Mouse (Mus musculus) MEL (cell line): ENCODE measurements around the gene Unc5b. TPM values are rescaled to one million over a fixed set of nuclear protein-coding genes. Genes with fewer than 3 reads are reported as not detected.

Source experiments
- DNase-seq: peaks from one replicate; pipeline ENCODE4 v3.0.0; 2011; ENCODE audit warnings: low read depth, low spot score
- H3K27ac ChIP-seq: 2 replicates; pipeline ENCODE4 v1.5.1; 2012; ENCODE audit warnings: low read depth, mild to moderate bottlenecking, control low read depth, low read length, moderate library complexity; ENCODE audit not compliant: control insufficient read depth
- H3K27me3 ChIP-seq, 2 experiments: fragments of 150-350 bp in 1 of 2; sonication (generic) in 1 of 2; 2 replicates each; pipeline ENCODE4 v1.6.1; 2012; ENCODE audit warnings: low read length in 2 of 2, mild to moderate bottlenecking in 2 of 2, improper control_type of control experiment in 1 of 2, moderate library complexity in 1 of 2; ENCODE audit not compliant: insufficient read depth in 2 of 2, control insufficient read depth in 1 of 2
- H3K36me3 ChIP-seq, 2 experiments: 2 replicates each; pipeline ENCODE4 v1.6.1; 2012 to 2014; ENCODE audit warnings: low read length in 2 of 2, improper control_type of control experiment in 1 of 2, inconsistent platforms in 1 of 2, mild to moderate bottlenecking in 1 of 2; ENCODE audit not compliant: insufficient read depth in 2 of 2, control insufficient read depth in 1 of 2
- H3K4me1 ChIP-seq, 2 experiments: fragments of 150-350 bp in 1 of 2; sonication (generic) in 1 of 2; 2 replicates each; pipeline ENCODE4 v1.6.1; 2012; ENCODE audit warnings: low read length in 2 of 2, improper control_type of control experiment in 1 of 2, mild to moderate bottlenecking in 1 of 2; ENCODE audit not compliant: insufficient read depth in 2 of 2, control insufficient read depth in 1 of 2
- H3K4me3 ChIP-seq, 2 experiments: fragments of 150-350 bp in 1 of 2; sonication (generic) in 1 of 2; 2 replicates each; pipeline ENCODE4 v1.5.1; 2012; ENCODE audit warnings: low read depth in 2 of 2, low read length in 2 of 2, mild to moderate bottlenecking in 2 of 2, moderate library complexity in 2 of 2, control low read depth in 1 of 2, improper control_type of control experiment in 1 of 2; ENCODE audit not compliant: control insufficient read depth in 1 of 2, insufficient read depth in 1 of 2
- H3K79me2 ChIP-seq: 2 replicates; pipeline ENCODE4 v1.6.1; 2012; ENCODE audit warnings: mild to moderate bottlenecking, low read length, moderate library complexity; ENCODE audit not compliant: control insufficient read depth, poor library complexity, insufficient read depth
- H3K9ac ChIP-seq: 2 replicates; pipeline ENCODE4 v1.6.1; 2012; ENCODE audit warnings: low read depth, mild to moderate bottlenecking, control low read depth, low read length, moderate library complexity; ENCODE audit not compliant: control insufficient read depth, poor library complexity, severe bottlenecking
- H3K9me3 ChIP-seq: fragments of 150-350 bp; sonication (generic); replicated peaks from 2 replicates; pipeline ENCODE4 v1.6.1; 2012; ENCODE audit warnings: mild to moderate bottlenecking, low read length, improper control_type of control experiment, moderate library complexity; ENCODE audit not compliant: insufficient read depth
- BHLHE40 ChIP-seq: IDR thresholded peaks from 2 replicates; pipeline ENCODE4 v1.6.1; 2012; ENCODE audit warnings: low read depth, mild to moderate bottlenecking, inconsistent platforms, low read length, improper control_type of control experiment, borderline replicate concordance
- CHD1 ChIP-seq: IDR thresholded peaks from 2 replicates; pipeline ENCODE4 v1.6.1; 2012; ENCODE audit warnings: low read depth, mild to moderate bottlenecking, inconsistent platforms, low read length, improper control_type of control experiment
- CTCF ChIP-seq, 3 experiments: IDR thresholded peaks in 2 of 3; conservative IDR thresholded peaks in 1 of 3; 2 replicates each; pipeline ENCODE4 v1.5.1; 2011 to 2012; ENCODE audit warnings: low read length in 3 of 3, low read depth in 2 of 3, mild to moderate bottlenecking in 2 of 3, improper control_type of control experiment in 1 of 3, inconsistent platforms in 1 of 3, mixed read lengths in 1 of 3, moderate library complexity in 1 of 3; ENCODE audit not compliant: control insufficient read depth in 1 of 3, insufficient read depth in 1 of 3, poor library complexity in 1 of 3, severe bottlenecking in 1 of 3
- EP300 ChIP-seq, 2 experiments: IDR thresholded peaks; 2 replicates each; pipeline ENCODE4 v1.6.1; 2011; ENCODE audit warnings: improper control_type of control experiment in 2 of 2, low read length in 2 of 2, low read depth in 1 of 2, mild to moderate bottlenecking in 1 of 2
- HCFC1 ChIP-seq: IDR thresholded peaks from 2 replicates; pipeline ENCODE4 v1.6.1; 2012; ENCODE audit warnings: low read depth, mild to moderate bottlenecking, inconsistent platforms, low read length, improper control_type of control experiment, moderate library complexity
- KAT2A ChIP-seq: conservative IDR thresholded peaks from 2 replicates; pipeline ENCODE4 v1.6.1; 2012; ENCODE audit warnings: low read depth, low read length, improper control_type of control experiment, inconsistent platforms
- MAX ChIP-seq: IDR thresholded peaks from 2 replicates; pipeline ENCODE4 v1.6.1; 2011; ENCODE audit warnings: low read length, improper control_type of control experiment
- MEF2A ChIP-seq: IDR thresholded peaks from 2 replicates; pipeline ENCODE4 v1.6.1; 2014; ENCODE audit warnings: low read depth, mild to moderate bottlenecking, inconsistent platforms, low read length, improper control_type of control experiment; ENCODE audit not compliant: poor library complexity, insufficient replicate concordance, severe bottlenecking; ENCODE audit errors: extremely low read depth
- MYB ChIP-seq: IDR thresholded peaks from 2 replicates; pipeline ENCODE4 v1.6.1; 2011; ENCODE audit warnings: mild to moderate bottlenecking, low read depth, low read length, improper control_type of control experiment
- NELFE ChIP-seq: IDR thresholded peaks from 2 replicates; pipeline ENCODE4 v1.6.1; 2011; ENCODE audit warnings: low read depth, low read length, improper control_type of control experiment
- NRF1 ChIP-seq: IDR thresholded peaks from 2 replicates; pipeline ENCODE4 v1.6.1; 2014; ENCODE audit warnings: low read depth, mild to moderate bottlenecking, inconsistent platforms, low read length, improper control_type of control experiment, moderate library complexity; ENCODE audit not compliant: poor library complexity, insufficient read depth, severe bottlenecking
- RAD21 ChIP-seq: IDR thresholded peaks from 2 replicates; pipeline ENCODE4 v1.6.1; 2011; ENCODE audit warnings: mild to moderate bottlenecking, low read depth, low read length, improper control_type of control experiment
- SIN3A ChIP-seq: IDR thresholded peaks from 2 replicates; pipeline ENCODE4 v1.6.1; 2012; ENCODE audit warnings: low read length, improper control_type of control experiment, inconsistent platforms
- SMC3 ChIP-seq: IDR thresholded peaks from 2 replicates; pipeline ENCODE4 v1.6.1; 2011; ENCODE audit warnings: low read depth, low read length, improper control_type of control experiment
- TBP ChIP-seq: IDR thresholded peaks from 2 replicates; pipeline ENCODE4 v1.8.0; 2011; ENCODE audit warnings: low read depth, low read length, improper control_type of control experiment
- UBTF ChIP-seq: IDR thresholded peaks from 2 replicates; pipeline ENCODE4 v1.6.1; 2012; ENCODE audit warnings: low read depth, mild to moderate bottlenecking, inconsistent platforms, low read length, improper control_type of control experiment, moderate library complexity, borderline replicate concordance; ENCODE audit not compliant: insufficient read depth
- USF1 ChIP-seq: IDR thresholded peaks from 2 replicates; pipeline ENCODE4 v1.6.1; 2014; ENCODE audit warnings: low read depth, mild to moderate bottlenecking, inconsistent platforms, low read length, improper control_type of control experiment, moderate library complexity
- ZC3H11A ChIP-seq: IDR thresholded peaks from 2 replicates; pipeline ENCODE4 v1.6.1; 2012; ENCODE audit warnings: low read depth, mild to moderate bottlenecking, inconsistent platforms, low read length, improper control_type of control experiment
- ZKSCAN1 ChIP-seq: IDR thresholded peaks from 2 replicates; pipeline ENCODE4 v1.6.1; 2012; ENCODE audit warnings: low read depth, mild to moderate bottlenecking, inconsistent platforms, low read length, improper control_type of control experiment, moderate library complexity
- ZMIZ1 ChIP-seq: IDR thresholded peaks from 2 replicates; pipeline ENCODE4 v1.6.1; 2012; ENCODE audit warnings: low read depth, mild to moderate bottlenecking, inconsistent platforms, low read length, improper control_type of control experiment, moderate library complexity
- ZNF384 ChIP-seq: IDR thresholded peaks from 2 replicates; pipeline ENCODE4 v1.6.1; 2012; ENCODE audit warnings: low read depth, mild to moderate bottlenecking, inconsistent platforms, low read length, improper control_type of control experiment
- polyA plus RNA-seq, 2 experiments: library from polyadenylated mRNA; stranded (reverse) in 1 of 2; unstranded in 1 of 2; fragments of >175 nt in 1 of 2; fragments of >200 nt in 1 of 2; gene quantifications; 2 replicates each; pipeline versions ENCODE4 v1.2.1 to v1.2.4; 2012; ENCODE audit warnings: low replicate concordance in 2 of 2, low read depth in 1 of 2; ENCODE audit not compliant: insufficient read length in 2 of 2, insufficient read depth in 1 of 2, missing spikeins in 1 of 2
- total RNA-seq: library from RNA; depleted of rRNA; stranded (reverse); fragments of 300-350 nt; gene quantifications from 2 replicates; pipeline ENCODE4 v1.2.3, GENCODE M21; 2012

Unc5b gene
- total and polyA plus RNA-seq, 3 experiments, result not detected

DNA sequence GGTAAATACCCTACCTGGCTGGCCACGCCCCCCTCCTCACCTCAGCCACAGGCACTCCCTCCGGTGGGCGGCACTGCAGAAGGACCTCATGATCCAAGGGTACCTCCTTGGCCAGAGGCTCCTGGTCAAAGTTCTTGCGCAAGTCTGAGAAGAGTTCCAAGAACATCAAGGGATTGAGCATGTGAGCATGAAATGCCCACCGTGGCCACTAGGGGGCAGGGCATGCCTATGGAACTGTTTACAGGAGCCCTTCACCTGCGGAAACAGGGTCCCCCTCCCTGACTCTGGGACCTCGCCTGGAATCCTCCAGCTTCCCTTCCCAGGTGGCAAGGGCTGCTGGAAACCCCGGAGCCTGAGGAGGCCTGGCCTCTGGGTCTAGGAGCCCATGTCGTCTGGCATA is 51.8 kb downstream of the Unc5b start:
- H3K4me3 ChIP-seq, result no peak overlapping the region
- no peak overlapping the region for H3K27ac ChIP-seq
- H3K4me1 ChIP-seq, result no peaks in the 10 kb centered on the region
- no peaks in the 10 kb centered on the region for H3K36me3 ChIP-seq
- no peak overlapping the region for H3K9ac ChIP-seq
- DNase-seq, result peak; percentile 42
- peaks cover 0 to 3% of the 10 kb centered on the region in 2 experiments; a peak in 2 of 4 replicates for H3K27me3 ChIP-seq
- TF ChIP-seq MAX (no peak), KAT2A (no peak), RAD21 (peak; percentile 63), USF1 (no peak), EP300 (IDR thresholded peaks at IDR 0.05; ENCODE audit: low read depth in 1 of 2, low read length in 2 of 2) (no peak), CHD1 (no peak), SIN3A (no peak), MEF2A (no peak), UBTF (no peak), ZKSCAN1 (no peak), NRF1 (no peak), BHLHE40 (no peak), ZMIZ1 (no peak), NELFE (no peak), CTCF (IDR thresholded peaks at IDR 0.05 in 2 of 3, conservative IDR thresholded peaks at IDR 0.05 in 1 of 3; ENCODE audit: control insufficient read depth in 1 of 3, insufficient read depth in 1 of 3, low read depth in 2 of 3, low read length in 3 of 3, poor library complexity in 1 of 3, severe bottlenecking in 1 of 3) (peak; percentile 79 to 86 (median 85)), ZC3H11A (peak; percentile 28; the same call in 1 of the 2 replicates), MYB (no peak), SMC3 (peak; percentile 56), TBP (no peak)
- H3K9me3 ChIP-seq, result no peaks in the 10 kb centered on the region
- H3K79me2 ChIP-seq, result no peaks in the 10 kb centered on the region

DNA sequence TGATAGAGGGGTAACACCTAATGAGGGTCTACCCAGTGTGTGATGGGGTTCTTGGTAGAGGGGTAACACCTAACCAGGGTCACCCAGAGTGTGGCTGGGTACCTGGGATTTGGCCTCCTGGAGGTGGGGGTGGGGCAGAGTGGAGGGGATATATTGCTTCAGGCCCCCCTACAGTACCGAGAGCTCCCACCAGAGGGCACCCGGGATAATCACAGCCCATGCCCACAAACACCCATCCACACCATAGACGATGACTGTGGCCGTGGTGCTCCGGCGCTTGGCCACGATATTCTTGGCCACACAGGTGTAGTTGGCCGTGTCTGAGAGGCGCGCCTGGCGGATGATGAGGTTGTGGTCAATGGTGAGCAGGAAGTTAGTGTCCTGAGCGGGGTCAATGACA is 52.8 kb downstream of the Unc5b start:
- Histone ChIP-seq H3K9me3 (no peaks in the 10 kb centered on the region), H3K4me1 (no peaks in the 10 kb centered on the region)
- DNase-seq, result peak; percentile 8

More for the DNA sequence above, 52.8 kb downstream of the Unc5b start:
- H3K27me3 ChIP-seq, result peaks cover 0 to 3% of the 10 kb centered on the region in 2 experiments; a peak in 2 of 4 replicates
- no peak overlapping the region for H3K4me3 ChIP-seq
- H3K27ac ChIP-seq, result no peak overlapping the region
- H3K36me3 ChIP-seq, result no peaks in the 10 kb centered on the region
- TF ChIP-seq UBTF (no peak), HCFC1 (no peak), USF1 (no peak), TBP (no peak), SIN3A (no peak), NRF1 (no peak), NELFE (no peak), CTCF (IDR thresholded peaks at IDR 0.05 in 2 of 3, conservative IDR thresholded peaks at IDR 0.05 in 1 of 3; ENCODE audit: control insufficient read depth in 1 of 3, insufficient read depth in 1 of 3, low read depth in 2 of 3, low read length in 3 of 3, poor library complexity in 1 of 3, severe bottlenecking in 1 of 3) (peak; percentile 47 to 60 (median 47); a peak in 5 of 6 replicates), ZNF384 (no peak), RAD21 (peak; percentile 7), SMC3 (peak; percentile 43)
- H3K9ac ChIP-seq, result no peak overlapping the region
- no peaks in the 10 kb centered on the region for H3K79me2 ChIP-seq
